Mouse (Mus musculus) embryonic fibroblast, embryonic 13.5 days (primary cell): ENCODE measurements around the gene Cplx3.

Experiments used
- CTCF ChIP-seq: IDR thresholded peaks from 2 replicates; pipeline ENCODE4 v1.5.1; 2011; ENCODE audit warnings: mild to moderate bottlenecking, control low read depth, low read length, moderate library complexity, borderline replicate concordance; ENCODE audit not compliant: insufficient read depth
- POLR2A ChIP-seq: IDR thresholded peaks from 2 replicates; pipeline ENCODE4 v1.6.1; 2011; ENCODE audit warnings: low read depth, mild to moderate bottlenecking, control low read depth, low read length, moderate library complexity

DNA sequence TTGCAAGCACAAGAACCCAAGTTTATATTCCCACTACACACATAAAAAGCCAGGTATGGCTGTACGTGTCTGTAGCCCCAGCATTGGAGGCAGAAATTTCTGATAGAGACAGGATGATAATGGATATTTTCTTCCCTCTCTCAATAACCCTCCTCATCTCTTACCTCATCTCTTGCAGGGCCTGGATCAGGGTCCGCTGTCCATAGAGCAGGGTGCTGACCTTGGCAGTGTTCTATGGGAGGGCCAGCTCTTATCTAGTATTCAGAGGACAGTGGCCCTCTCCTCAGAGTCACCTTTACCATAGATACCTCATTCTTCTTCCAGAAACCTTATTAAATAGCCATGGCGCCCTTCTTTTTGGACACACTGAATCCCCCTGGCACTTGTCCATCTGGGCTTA, 3.7 kb upstream of the Cplx3 start:
- no peak for TF ChIP-seq CTCF
- TF ChIP-seq POLR2A, result no peak
